Mouse (Mus musculus): ENCODE measurements around the gene Smg9. TPM values are rescaled to one million over a fixed set of nuclear protein-coding genes. Genes with fewer than 3 reads are reported as not detected.
A peak's percentile ranks its signal among the peaks of the same experiment; 100 is the strongest.

Smg9 gene
- total and polyA plus RNA-seq, 3 experiments, result 54.6 to 95.3 TPM; not detected in 1

- TF ChIP-seq CTCF (IDR thresholded peaks at IDR 0.05 in 2 of 3, conservative IDR thresholded peaks at IDR 0.05 in 1 of 3; ENCODE audit: control insufficient read depth in 1 of 3, insufficient read depth in 1 of 3, low read depth in 2 of 3, low read length in 3 of 3, poor library complexity in 1 of 3, severe bottlenecking in 1 of 3) (0 out of 6 replicates have a peak, but pooled peaks of 1 of the 3 experiments have one; percentile 1), RAD21 (IDR thresholded peaks at IDR 0.05; ENCODE audit: low read depth, low read length) (no peak), USF2 (IDR thresholded peaks at IDR 0.05; ENCODE audit: borderline replicate concordance in 1 of 2, insufficient read depth in 1 of 2, low read depth in 1 of 2, low read length in 2 of 2) (no peak), NRF1 (IDR thresholded peaks at IDR 0.05; ENCODE audit: insufficient read depth, low read depth, low read length, poor library complexity, severe bottlenecking) (no peak)
Observed at GRCm38 (mm10) chr7:24373538-24374379, 25.7 kb upstream of the Smg9 start (continued).

GRCm38 (mm10) chr7:24376456-24376855, 23.0 kb upstream of the Smg9 start:
- H3K9me3 ChIP-seq (replicated peaks; ENCODE audit: insufficient read depth, low read length), result no peaks in the 10 kb centered on the region
- H3K27ac ChIP-seq (ENCODE audit: control insufficient read depth, low read depth, low read length), result peak overlapping the region; percentile 93
- H3K4me1 ChIP-seq (ENCODE audit: control insufficient read depth in 1 of 2, insufficient read depth in 2 of 2, low read length in 2 of 2), result peaks cover 16 to 55% of the 10 kb centered on the region in 2 experiments
- TF ChIP-seq TAL1 (IDR thresholded peaks at IDR 0.05; ENCODE audit: low read length) (no peak), RAD21 (IDR thresholded peaks at IDR 0.05; ENCODE audit: low read depth, low read length) (no peak), TBP (IDR thresholded peaks at IDR 0.05; ENCODE audit: low read depth, low read length) (no peak), CTCF (IDR thresholded peaks at IDR 0.05 in 2 of 3, conservative IDR thresholded peaks at IDR 0.05 in 1 of 3; ENCODE audit: control insufficient read depth in 1 of 3, insufficient read depth in 1 of 3, low read depth in 2 of 3, low read length in 3 of 3, poor library complexity in 1 of 3, severe bottlenecking in 1 of 3) (no peak), POLR2AphosphoS5 (IDR thresholded peaks at IDR 0.05; ENCODE audit: borderline replicate concordance, low read depth, low read length) (no peak), MAZ (IDR thresholded peaks at IDR 0.05; ENCODE audit: low read depth, low read length) (no peak), SMC3 (IDR thresholded peaks at IDR 0.05; ENCODE audit: low read depth, low read length) (no peak), NRF1 (IDR thresholded peaks at IDR 0.05; ENCODE audit: insufficient read depth, low read depth, low read length, poor library complexity, severe bottlenecking) (no peak), CHD1 (IDR thresholded peaks at IDR 0.05; ENCODE audit: low read depth, low read length) (no peak), UBTF (IDR thresholded peaks at IDR 0.05; ENCODE audit: borderline replicate concordance, insufficient read depth, low read depth, low read length) (no peak), ZMIZ1 (IDR thresholded peaks at IDR 0.05; ENCODE audit: low read depth, low read length) (no peak), KAT2A (conservative IDR thresholded peaks at IDR 0.05; ENCODE audit: low read depth, low read length) (no peak), MAFK (IDR thresholded peaks at IDR 0.05; ENCODE audit: borderline replicate concordance, low read depth, low read length) (no peak), MYC (IDR thresholded peaks at IDR 0.05; ENCODE audit: low read depth, low read length) (no peak)
- no peak for DNase-seq (ENCODE audit: low read depth, low spot score)
- peaks cover 20 to 49% of the 10 kb centered on the region in 2 experiments for H3K36me3 ChIP-seq (ENCODE audit: control insufficient read depth in 1 of 2, insufficient read depth in 2 of 2, low read length in 2 of 2)
- H3K4me3 ChIP-seq (ENCODE audit: control insufficient read depth in 1 of 2, insufficient read depth in 1 of 2, low read depth in 2 of 2, low read length in 2 of 2), result no peak overlapping the region
- no peaks in the 10 kb centered on the region for H3K27me3 ChIP-seq (ENCODE audit: control insufficient read depth in 1 of 2, insufficient read depth in 2 of 2, low read length in 2 of 2)
- H3K9ac ChIP-seq (ENCODE audit: control insufficient read depth, low read depth, low read length, poor library complexity, severe bottlenecking), result peak overlapping the region; percentile 47
- H3K79me2 ChIP-seq (ENCODE audit: control insufficient read depth, insufficient read depth, low read length, poor library complexity), result peaks cover 41% of the 10 kb centered on the region
